Mouse (Mus musculus) kidney, postnatal 14 days (tissue): ENCODE results near the gene Olfr9.
A peak's percentile ranks its signal among the peaks of the same experiment; 100 is the strongest.
"Not testable (repeated sequence)": the region's sequence is repeated elsewhere in the genome, so short reads cannot be mapped to it uniquely, and the experiment has no call there.

Experiments used
- DNase-seq: peaks from one replicate; pipeline ENCODE4 v3.0.0; 2022; ENCODE audit warnings: mixed read lengths

The Olfr9 gene

GRCm38 (mm10) chr10:129004032-129004920, 15.0 kb downstream of the Olfr9 start:
- DNase-seq = no peak

- no peak for DNase-seq
Measured at GRCm38 (mm10) chr10:129010288-129010841, 21.1 kb downstream of the Olfr9 start, which contains the start of gene Olfr763. Gene Olfr763, plus strand, starts transcription at chr10:129010791.

- not testable (repeated sequence) for DNase-seq
Measured at GRCm38 (mm10) chr10:129011511-129011910, 22.3 kb downstream of the Olfr9 start.

GRCm38 (mm10) chr10:129014477-129014876, 25.2 kb downstream of the Olfr9 start:
- DNase-seq = no peak

- DNase-seq = no peak
Measured at GRCm38 (mm10) chr10:129023319-129023718, 34.1 kb downstream of the Olfr9 start.

- peak; percentile 23 for DNase-seq
Measured at GRCm38 (mm10) chr10:129026018-129026662, 36.9 kb downstream of the Olfr9 start.

GRCm38 (mm10) chr10:129028343-129028742, 39.1 kb downstream of the Olfr9 start:
- no peak for DNase-seq

- no peak for DNase-seq
Measured at GRCm38 (mm10) chr10:129039796-129040195, 50.6 kb downstream of the Olfr9 start, which contains the start of gene Olfr764-ps1. Gene Olfr764-ps1, minus strand, starts transcription at chr10:129039896.
